Mouse (Mus musculus) CH12.LX (cell line): ENCODE results near the gene Vps4a. TPM values are rescaled to one million over a fixed set of nuclear protein-coding genes. Genes with fewer than 3 reads are reported as not detected.

Experiments
- DNase-seq: peaks from one replicate; pipeline ENCODE4 v3.0.0-alpha.2; 2013; ENCODE audit errors: extremely low read depth
- H3K27ac ChIP-seq: 2 replicates; pipeline ENCODE4 v1.5.1; 2012; ENCODE audit warnings: low read depth, mild to moderate bottlenecking, control low read depth, moderate library complexity; ENCODE audit not compliant: insufficient read depth
- H3K27me3 ChIP-seq: replicated peaks from 2 replicates; pipeline ENCODE3; 2012; ENCODE audit warnings: inconsistent platforms
- H3K36me3 ChIP-seq, 2 experiments: replicated peaks in 1 of 2; 2 replicates each; pipeline versions ENCODE3 to v1.6.1; 2012; ENCODE audit warnings: inconsistent platforms in 1 of 2, low read length in 1 of 2, mild to moderate bottlenecking in 1 of 2, mixed read lengths in 1 of 2, moderate library complexity in 1 of 2; ENCODE audit not compliant: control insufficient read depth in 1 of 2, insufficient read depth in 1 of 2
- H3K4me1 ChIP-seq, 2 experiments: 2 replicates each; pipeline ENCODE4 v1.6.1; 2012; ENCODE audit warnings: inconsistent platforms in 1 of 2, moderate library complexity in 1 of 2; ENCODE audit not compliant: insufficient read depth in 2 of 2, control insufficient read depth in 1 of 2
- H3K4me2 ChIP-seq: 2 replicates; pipeline ENCODE4 v1.6.1; 2012; ENCODE audit warnings: low read depth, mild to moderate bottlenecking, control low read depth; ENCODE audit not compliant: poor library complexity, insufficient read depth, severe bottlenecking
- H3K4me3 ChIP-seq, 3 experiments: fragments of 150-350 bp in 1 of 3; sonication (generic) in 1 of 3; replicated peaks in 1 of 3; 2 replicates each; pipeline versions ENCODE3 to v1.5.1; 2011 to 2012; ENCODE audit warnings: low read depth in 2 of 3, low read length in 2 of 3, mild to moderate bottlenecking in 2 of 3, moderate library complexity in 2 of 3, control low read depth in 1 of 3, improper control_type of control experiment in 1 of 3, inconsistent platforms in 1 of 3, mixed read lengths in 1 of 3; ENCODE audit not compliant: poor library complexity in 1 of 3
- H3K79me2 ChIP-seq: replicated peaks from 2 replicates; pipeline ENCODE4 v1.6.1; 2012; ENCODE audit warnings: mild to moderate bottlenecking, moderate library complexity; ENCODE audit not compliant: control insufficient read depth, poor library complexity, insufficient read depth, severe bottlenecking; ENCODE audit errors: extremely low read depth
- H3K9ac ChIP-seq: 2 replicates; pipeline ENCODE4 v1.6.1; 2012; ENCODE audit warnings: low read depth, mild to moderate bottlenecking, control low read depth, moderate library complexity; ENCODE audit not compliant: insufficient read depth
- H3K9me3 ChIP-seq: replicated peaks from 2 replicates; pipeline ENCODE3; 2012; ENCODE audit warnings: low read length, inconsistent platforms, mixed read lengths
- BHLHE40 ChIP-seq: IDR thresholded peaks from 2 replicates; pipeline ENCODE4 v1.6.1; 2011; ENCODE audit warnings: mild to moderate bottlenecking, low read depth, low read length, improper control_type of control experiment
- CHD1 ChIP-seq: IDR thresholded peaks from 2 replicates; pipeline ENCODE4 v1.6.1; 2012; ENCODE audit warnings: low read depth, low read length, improper control_type of control experiment, inconsistent platforms
- CHD2 ChIP-seq: IDR thresholded peaks from 2 replicates; pipeline ENCODE4 v1.6.1; 2011; ENCODE audit warnings: low read length, improper control_type of control experiment
- CTCF ChIP-seq, 2 experiments: IDR thresholded peaks in 1 of 2; conservative IDR thresholded peaks in 1 of 2; 2 replicates each; pipeline ENCODE4 v1.5.1; 2011 to 2012; ENCODE audit warnings: low read depth in 2 of 2, low read length in 2 of 2, improper control_type of control experiment in 1 of 2, inconsistent platforms in 1 of 2, mild to moderate bottlenecking in 1 of 2, moderate library complexity in 1 of 2
- ELF1 ChIP-seq: IDR thresholded peaks from 2 replicates; pipeline ENCODE4 v1.6.1; 2014; ENCODE audit warnings: low read depth, mild to moderate bottlenecking, inconsistent platforms, low read length, improper control_type of control experiment
- EP300 ChIP-seq: IDR thresholded peaks from 2 replicates; pipeline ENCODE4 v1.6.1; 2011; ENCODE audit warnings: low read length, improper control_type of control experiment
- GABPA ChIP-seq: IDR thresholded peaks from 2 replicates; pipeline ENCODE4 v1.6.1; 2012; ENCODE audit warnings: low read depth, low read length, improper control_type of control experiment, inconsistent platforms; ENCODE audit not compliant: insufficient replicate concordance
- HCFC1 ChIP-seq: IDR thresholded peaks from 2 replicates; pipeline ENCODE4 v1.6.1; 2012; ENCODE audit warnings: low read depth, mild to moderate bottlenecking, inconsistent platforms, low read length, improper control_type of control experiment
- JUN ChIP-seq: IDR thresholded peaks from 2 replicates; pipeline ENCODE4 v1.6.1; 2011; ENCODE audit warnings: low read depth, mild to moderate bottlenecking, low read length, improper control_type of control experiment, moderate library complexity; ENCODE audit not compliant: insufficient read depth
- KAT2A ChIP-seq: IDR thresholded peaks from 2 replicates; pipeline ENCODE4 v1.6.1; 2012; ENCODE audit warnings: low read length, improper control_type of control experiment, inconsistent platforms; ENCODE audit not compliant: insufficient replicate concordance
- MAZ ChIP-seq: IDR thresholded peaks from 2 replicates; pipeline ENCODE4 v1.6.1; 2012; ENCODE audit warnings: low read depth, mild to moderate bottlenecking, inconsistent platforms, low read length, improper control_type of control experiment, moderate library complexity
- MYC ChIP-seq: IDR thresholded peaks from 2 replicates; pipeline ENCODE4 v1.6.1; 2011; ENCODE audit warnings: low read depth, mild to moderate bottlenecking, improper control_type of control experiment, low read length
- NELFE ChIP-seq: IDR thresholded peaks from 2 replicates; pipeline ENCODE4 v1.6.1; 2011; ENCODE audit warnings: low read depth, low read length, improper control_type of control experiment
- PAX5 ChIP-seq: IDR thresholded peaks from 2 replicates; pipeline ENCODE4 v1.6.1; 2012; ENCODE audit warnings: low read length, inconsistent platforms, mixed read lengths
- POLR2A ChIP-seq: IDR thresholded peaks from 2 replicates; pipeline ENCODE4 v1.6.1; 2011; ENCODE audit warnings: low read depth, mild to moderate bottlenecking, improper control_type of control experiment, low read length
- POLR2AphosphoS2 ChIP-seq: IDR thresholded peaks from 2 replicates; pipeline ENCODE4 v1.6.1; 2011; ENCODE audit warnings: low read depth, low read length, improper control_type of control experiment
- RAD21 ChIP-seq: IDR thresholded peaks from 2 replicates; pipeline ENCODE4 v1.6.1; 2011; ENCODE audit warnings: low read depth, mild to moderate bottlenecking, low read length, improper control_type of control experiment, moderate library complexity
- SMC3 ChIP-seq: IDR thresholded peaks from 2 replicates; pipeline ENCODE4 v1.6.1; 2011; ENCODE audit warnings: low read depth, low read length, improper control_type of control experiment
- TBP ChIP-seq: conservative IDR thresholded peaks from 2 replicates; pipeline ENCODE4 v1.6.1; 2011; ENCODE audit warnings: low read depth, low read length, improper control_type of control experiment
- TCF12 ChIP-seq: IDR thresholded peaks from 2 replicates; pipeline ENCODE4 v1.6.1; 2014; ENCODE audit warnings: low read depth, mild to moderate bottlenecking, inconsistent platforms, low read length, improper control_type of control experiment
- ZKSCAN1 ChIP-seq: IDR thresholded peaks from 2 replicates; pipeline ENCODE4 v1.6.1; 2012; ENCODE audit warnings: low read depth, inconsistent platforms, low read length, improper control_type of control experiment, borderline replicate concordance
- ZMIZ1 ChIP-seq: IDR thresholded peaks from 2 replicates; pipeline ENCODE4 v1.6.1; 2012; ENCODE audit warnings: low read depth, mild to moderate bottlenecking, inconsistent platforms, low read length, improper control_type of control experiment
- dilution Hi-C: fragments of 300-500 bp; cut with MboI; formaldehyde crosslinking; loops from 2 replicates; pipeline ENCODE4 v1.14.3; 2020; ENCODE audit warnings: low sequenced_read_pairs; ENCODE audit not compliant: extremely low pct_unique_long_range_greater_than_20kb, extremely low pct_ligation_motif_present
- in situ Hi-C: fragments of 300-500 bp; cut with MboI; formaldehyde crosslinking; loops from 3 replicates; pipeline ENCODE4 v1.14.3; 2019; ENCODE audit warnings: low sequenced_read_pairs, low pct_ligation_motif_present, low pct_unique_long_range_greater_than_20kb, mixed read lengths
- polyA plus RNA-seq: library from polyadenylated mRNA; unstranded; fragments of >175 nt; gene quantifications from 2 replicates; pipeline ENCODE4 v1.2.1, GENCODE M21; 2012; ENCODE audit warnings: low read depth; ENCODE audit not compliant: insufficient read length
- total RNA-seq, 2 experiments: library from RNA; depleted of rRNA; stranded (reverse); fragments of 300-350 nt in 1 of 2; fragments of >200 nt in 1 of 2; gene quantifications; 2 replicates each; pipeline ENCODE4 v1.2.3; 2012 to 2014

The Vps4a gene
- total and polyA plus RNA-seq, 3 experiments, result 26.9 to 31.4 (median 27.1) TPM

DNA sequence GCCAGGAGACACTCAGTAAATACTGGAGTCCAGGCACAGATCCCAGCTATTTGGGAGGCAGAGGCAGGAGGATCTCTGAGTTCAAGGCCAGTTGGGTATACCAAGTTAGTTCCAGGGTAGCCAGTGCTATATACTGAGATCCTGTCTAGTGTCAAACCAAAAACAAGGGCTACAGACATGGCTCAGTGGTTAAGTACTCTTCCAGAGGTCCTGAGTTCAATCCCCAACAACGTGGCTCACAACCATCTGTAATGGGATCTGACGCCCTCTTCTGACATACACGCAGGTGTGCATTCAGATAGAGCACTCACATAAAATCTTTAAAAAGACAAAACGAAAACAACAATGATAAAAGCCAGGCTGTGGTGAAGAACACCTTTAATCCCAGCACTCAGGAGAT is 18.5 kb downstream of the Vps4a start:
- Histone ChIP-seq H3K27me3 (no peaks in the 10 kb centered on the region), H3K4me3 (peak overlapping the region; percentile 6 to 91 (median 90)), H3K27ac (no peak overlapping the region), H3K9ac (peak overlapping the region; percentile 74), H3K4me1 (peaks cover 5 to 40% of the 10 kb centered on the region in 2 experiments; a peak in 3 of 4 replicates), H3K4me2 (peak overlapping the region; percentile 88), H3K79me2 (peaks cover 25% of the 10 kb centered on the region), H3K36me3 (peaks cover 62 to 75% of the 10 kb centered on the region in 2 experiments), H3K9me3 (no peaks in the 10 kb centered on the region)
- TF ChIP-seq CTCF (conservative IDR thresholded peaks at IDR 0.05 in 1 of 2, IDR thresholded peaks at IDR 0.05 in 1 of 2; ENCODE audit: low read depth in 2 of 2, low read length in 2 of 2) (peak in 1 of 2 experiments; percentile 18; a peak in 2 of 4 replicates), KAT2A (no peak)
- dilution Hi-C loops (no loop called here), in situ Hi-C loops (no loop called here)
- DNase-seq, result no peak

DNA sequence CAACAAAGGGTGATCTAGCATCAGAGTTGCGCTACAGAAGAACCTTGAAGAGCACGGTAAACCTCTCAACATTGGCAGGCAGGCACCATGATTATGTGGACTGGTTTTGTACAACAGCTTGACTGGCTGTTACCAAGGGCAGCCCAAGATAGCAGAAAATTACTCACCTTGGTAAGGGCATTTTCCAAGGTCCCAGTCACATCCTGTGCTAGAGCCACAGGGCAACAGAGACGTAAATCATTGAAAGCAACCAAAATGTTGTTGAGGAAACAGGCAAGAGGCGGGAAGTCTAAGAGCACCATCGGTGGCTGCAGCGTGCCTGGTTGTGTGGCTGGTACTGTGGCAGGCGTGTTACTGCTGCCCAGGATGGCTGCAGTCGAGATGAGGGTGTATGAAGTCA is 21.0 kb downstream of the Vps4a start:
- Histone ChIP-seq H3K4me1 (peaks cover 2 to 25% of the 10 kb centered on the region in 2 experiments; a peak in 3 of 4 replicates), H3K4me3 (no peak overlapping the region), H3K27ac (no peak overlapping the region), H3K36me3 (peaks cover 41 to 56% of the 10 kb centered on the region in 2 experiments), H3K79me2 (peaks cover 37% of the 10 kb centered on the region), H3K27me3 (no peaks in the 10 kb centered on the region), H3K9ac (no peak overlapping the region), H3K4me2 (no peak overlapping the region), H3K9me3 (no peaks in the 10 kb centered on the region)
- dilution Hi-C loops, result no loop called here
- TF ChIP-seq SMC3 (no peak), EP300 (no peak), JUN (no peak), MYC (no peak), RAD21 (no peak), HCFC1 (no peak), ZMIZ1 (no peak), CTCF (conservative IDR thresholded peaks at IDR 0.05 in 1 of 2, IDR thresholded peaks at IDR 0.05 in 1 of 2; ENCODE audit: low read depth in 2 of 2, low read length in 2 of 2) (no peak), NELFE (no peak), PAX5 (no peak), KAT2A (no peak)
- DNase-seq, result no peak
- in situ Hi-C loops, result no loop called here

DNA sequence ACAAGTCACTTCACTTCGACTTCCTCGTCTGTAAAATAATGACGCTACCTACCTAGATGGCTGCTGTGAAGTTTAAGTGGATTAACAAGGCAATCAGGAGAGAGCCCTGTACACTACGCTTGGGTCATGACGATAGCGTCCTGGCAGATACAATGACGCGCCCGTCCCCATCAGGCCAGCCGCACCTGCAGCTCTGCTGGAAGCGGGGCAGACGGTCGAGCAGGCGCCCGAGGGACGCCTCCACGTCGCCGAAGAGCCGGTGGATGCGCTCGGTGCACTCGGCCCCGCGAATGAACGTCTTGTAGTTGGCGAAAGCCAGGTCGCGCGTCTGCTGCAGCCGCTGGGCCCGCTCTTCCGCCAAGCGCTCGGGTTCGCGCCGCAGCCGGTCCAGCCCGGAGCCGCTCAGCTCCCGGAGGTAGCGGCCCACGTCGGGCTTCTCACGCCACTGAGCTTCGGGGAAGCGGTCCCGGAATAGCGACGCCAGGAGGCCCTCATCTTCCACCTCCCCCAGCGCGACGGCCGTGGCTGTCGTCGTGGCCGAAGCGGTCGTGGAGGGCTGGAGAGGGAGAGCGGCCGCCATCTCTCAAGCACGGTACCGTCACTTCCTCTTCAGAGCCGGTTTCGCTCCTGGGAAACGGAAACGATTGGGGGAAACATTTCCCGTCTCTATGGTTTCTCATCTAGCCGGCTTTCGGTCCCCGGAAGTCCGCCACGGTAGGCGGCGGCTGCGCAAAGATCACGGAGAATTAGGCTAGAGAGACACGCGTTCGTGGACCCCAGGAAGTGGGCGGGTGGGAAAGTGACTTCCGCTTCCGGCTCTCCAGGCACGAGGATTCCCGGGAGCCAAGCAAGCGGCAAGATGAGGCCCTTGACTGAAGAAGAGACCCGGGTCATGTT is 25.3 kb downstream of the Vps4a start, which contains the start of the genes Cog8 and Nip7:
Gene Cog8 (minus strand): TSS at position 614 of the 897 bp plus-strand sequence.
Gene Nip7 (plus strand): TSS at position 802 of the 897 bp plus-strand sequence.
- peaks cover 43 to 66% of the 10 kb centered on the region in 2 experiments for H3K36me3 ChIP-seq
- in situ Hi-C loops (no loop called here), dilution Hi-C loops (no loop called here)
- H3K4me1 ChIP-seq, result peaks cover 0 to 30% of the 10 kb centered on the region in 2 experiments; a peak in 2 of 4 replicates
- peak within 1 kb of the TSS; percentile 80 for H3K4me2 ChIP-seq
- H3K9me3 ChIP-seq, result no peaks in the 10 kb centered on the region
- H3K4me3 ChIP-seq, result peak within 1 kb of the TSS; percentile 88 to 99 (median 98)
- H3K27ac ChIP-seq, result peak within 1 kb of the TSS; percentile 51
- peaks cover 39% of the 10 kb centered on the region for H3K79me2 ChIP-seq
- peak within 1 kb of the TSS; percentile 68 for H3K9ac ChIP-seq
- peak; percentile 98 for DNase-seq
- no peaks in the 10 kb centered on the region for H3K27me3 ChIP-seq
- TF ChIP-seq JUN (no peak), POLR2AphosphoS2 (no peak), GABPA (peak; percentile 81), CHD1 (no peak), RAD21 (no peak), KAT2A (peak; percentile 95), TBP (peak; percentile 83), ZKSCAN1 (no peak), CHD2 (peak; percentile 64), POLR2A (peak; percentile 86), TCF12 (peak; percentile 92), MAZ (no peak), SMC3 (no peak), ELF1 (peak; percentile 98), BHLHE40 (0 out of 2 replicates have a peak, but pooled peaks have one; percentile 48), ZMIZ1 (0 out of 2 replicates have a peak, but pooled peaks have one; percentile 37), MYC (peak; percentile 92)
